Mouse (Mus musculus): ENCODE measurements around the gene Mpz. TPM values are rescaled to one million over a fixed set of nuclear protein-coding genes. Genes with fewer than 3 reads are reported as not detected.

Mpz gene
- polyA plus RNA-seq, 1 experiment from 2014 or later = not detected

DNA sequence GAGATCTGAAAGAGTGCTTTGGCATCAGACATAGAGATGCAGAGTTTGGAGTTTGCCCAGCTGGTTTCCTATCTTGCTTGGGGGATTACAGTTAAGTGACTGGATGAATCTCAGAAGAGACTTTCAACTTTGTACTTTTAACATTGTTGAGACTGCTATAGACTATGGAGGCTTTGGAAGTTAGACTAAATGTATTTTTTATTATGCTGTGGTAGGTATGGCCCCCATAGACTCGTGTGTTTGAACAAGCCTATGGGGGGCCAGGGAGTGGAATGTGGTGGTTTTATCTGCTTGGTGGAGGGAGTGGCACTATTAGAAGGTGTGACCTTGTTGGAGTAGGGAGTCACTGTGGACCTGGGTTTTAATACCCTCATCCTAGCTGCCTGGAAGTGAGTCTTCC, 49.0 kb downstream of the Mpz start:
- Histone ChIP-seq H3K27ac (replicated peaks) (no peak overlapping the region), H3K4me1 (replicated peaks) (peaks cover 7% of the 10 kb centered on the region; the same call in 1 of the 2 replicates), H3K36me3 (replicated peaks) (no peaks in the 10 kb centered on the region), H3K4me3 (replicated peaks) (no peak overlapping the region), H3K9ac (no peak overlapping the region), H3K9me3 (replicated peaks) (no peaks in the 10 kb centered on the region), H3K27me3 (peaks cover 48% of the 10 kb centered on the region), H3K4me2 (no peak overlapping the region)
- WGBS (ENCODE audit: insufficient replicate concordance) = 20% methylated on average over 1 of the region's 1 CpGs
- ATAC-seq (ENCODE audit: insufficient read depth) = no peak

DNA sequence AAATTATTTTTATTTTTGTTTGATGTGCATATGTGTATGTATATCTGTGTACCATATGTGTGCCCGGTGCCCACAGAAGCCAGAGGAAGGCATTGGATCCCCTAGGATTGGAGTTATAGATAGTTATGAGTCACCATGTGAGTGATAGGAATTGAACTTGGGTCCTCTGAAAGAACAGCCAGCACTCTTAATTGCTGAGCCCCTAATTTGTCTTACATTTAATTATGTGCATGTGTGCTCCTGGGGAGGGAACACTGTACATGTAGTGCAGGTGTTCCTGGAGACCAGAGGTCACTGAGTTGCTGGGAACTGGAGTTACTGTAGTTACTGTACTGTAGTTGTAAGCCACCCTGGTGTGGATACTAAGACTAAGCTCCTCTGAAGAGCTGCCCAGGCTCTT, 50.3 kb downstream of the Mpz start:
- Histone ChIP-seq H3K9me3 (replicated peaks) (no peaks in the 10 kb centered on the region), H3K4me1 (replicated peaks) (peaks cover 4% of the 10 kb centered on the region; the same call in 1 of the 2 replicates), H3K27me3 (peaks cover 35% of the 10 kb centered on the region), H3K36me3 (replicated peaks) (no peaks in the 10 kb centered on the region), H3K4me2 (no peak overlapping the region), H3K4me3 (replicated peaks) (no peak overlapping the region), H3K27ac (replicated peaks) (no peak overlapping the region), H3K9ac (no peak overlapping the region)
- ATAC-seq (ENCODE audit: insufficient read depth) = no peak
- 70% methylated on average over 1 of the region's 1 CpGs for WGBS (ENCODE audit: insufficient replicate concordance)

DNA sequence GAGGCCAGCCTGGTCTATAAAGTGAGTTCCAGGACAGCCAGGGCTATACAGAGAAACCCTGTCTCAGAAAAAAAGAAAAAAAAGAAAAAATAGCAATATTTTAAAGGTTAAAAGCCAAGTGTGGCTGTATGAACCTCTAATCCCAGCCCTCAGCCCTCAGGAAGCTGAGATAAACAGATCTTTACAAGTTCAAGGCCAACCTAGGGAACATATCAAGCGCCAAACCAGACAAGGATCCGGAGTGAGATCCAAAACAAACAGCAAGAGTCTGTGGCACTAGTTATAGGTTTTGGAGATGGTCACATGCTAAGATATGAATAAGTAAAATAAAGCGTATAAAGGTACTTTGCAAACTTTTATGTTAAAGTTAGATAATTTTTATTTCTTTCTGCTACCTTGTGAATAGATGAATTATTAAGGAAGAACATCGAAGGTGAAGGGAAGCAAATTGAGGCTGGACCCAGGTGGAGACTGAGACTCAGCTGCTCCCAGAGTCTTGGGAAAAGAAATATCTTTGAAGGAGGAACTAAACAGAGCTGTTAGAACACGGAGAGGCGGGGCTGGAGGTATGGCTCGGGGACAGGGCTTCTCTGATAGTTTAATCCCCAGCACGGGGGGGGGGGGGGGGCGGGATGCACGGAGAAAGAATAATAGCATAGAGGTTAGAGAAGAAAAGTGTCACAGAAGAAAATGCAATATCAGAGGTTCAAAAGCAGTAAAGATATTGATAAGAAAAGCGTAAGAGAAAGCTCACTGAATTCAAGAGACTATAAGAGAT, 53.1 kb downstream of the Mpz start:
- no peaks in the 10 kb centered on the region for H3K4me1 ChIP-seq (replicated peaks)
- H3K36me3 ChIP-seq (replicated peaks) = no peaks in the 10 kb centered on the region
- no peak overlapping the region for H3K4me2 ChIP-seq
- H3K9me3 ChIP-seq (replicated peaks) = no peaks in the 10 kb centered on the region
- H3K27ac ChIP-seq (replicated peaks) = peak overlapping the region; percentile 59
- peaks cover 7% of the 10 kb centered on the region for H3K27me3 ChIP-seq
- no peak overlapping the region for H3K4me3 ChIP-seq (replicated peaks)
- 34% methylated on average over 10 of the region's 11 CpGs for WGBS (ENCODE audit: insufficient replicate concordance)
- ATAC-seq (ENCODE audit: insufficient read depth) = peak; percentile 41
- no peak overlapping the region for H3K9ac ChIP-seq

DNA sequence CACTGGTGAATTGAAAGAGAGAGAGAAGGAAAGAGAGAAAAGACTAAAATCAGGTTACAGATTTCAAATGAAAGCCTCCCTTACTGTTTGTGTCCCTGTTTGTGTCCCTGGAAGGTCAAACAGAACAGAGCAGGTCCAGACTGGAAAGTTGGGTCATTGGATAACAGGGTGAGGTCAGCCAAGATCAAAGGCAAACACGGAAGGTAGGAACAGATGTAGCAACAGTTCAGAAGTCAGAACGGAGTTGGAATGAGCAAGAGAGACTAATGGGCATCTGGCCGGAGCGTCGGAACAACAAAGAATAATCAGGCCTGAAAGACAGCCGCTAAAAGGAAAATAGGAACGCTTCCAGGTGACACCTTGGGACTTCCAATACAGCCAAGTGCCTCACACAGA, 53.7 kb downstream of the Mpz start:
- no peaks in the 10 kb centered on the region for H3K9me3 ChIP-seq (replicated peaks)
- H3K27me3 ChIP-seq = peaks cover 1% of the 10 kb centered on the region
- WGBS (ENCODE audit: insufficient replicate concordance) = 60% methylated on average over 7 of the region's 7 CpGs
- H3K27ac ChIP-seq (replicated peaks) = peak overlapping the region; percentile 59; the same call in 1 of the 2 replicates
- H3K4me2 ChIP-seq = no peak overlapping the region
- no peaks in the 10 kb centered on the region for H3K36me3 ChIP-seq (replicated peaks)
- no peaks in the 10 kb centered on the region for H3K4me1 ChIP-seq (replicated peaks)
- H3K4me3 ChIP-seq (replicated peaks) = no peak overlapping the region
- peak; percentile 85 for ATAC-seq (ENCODE audit: insufficient read depth)
- H3K9ac ChIP-seq = no peak overlapping the region

DNA sequence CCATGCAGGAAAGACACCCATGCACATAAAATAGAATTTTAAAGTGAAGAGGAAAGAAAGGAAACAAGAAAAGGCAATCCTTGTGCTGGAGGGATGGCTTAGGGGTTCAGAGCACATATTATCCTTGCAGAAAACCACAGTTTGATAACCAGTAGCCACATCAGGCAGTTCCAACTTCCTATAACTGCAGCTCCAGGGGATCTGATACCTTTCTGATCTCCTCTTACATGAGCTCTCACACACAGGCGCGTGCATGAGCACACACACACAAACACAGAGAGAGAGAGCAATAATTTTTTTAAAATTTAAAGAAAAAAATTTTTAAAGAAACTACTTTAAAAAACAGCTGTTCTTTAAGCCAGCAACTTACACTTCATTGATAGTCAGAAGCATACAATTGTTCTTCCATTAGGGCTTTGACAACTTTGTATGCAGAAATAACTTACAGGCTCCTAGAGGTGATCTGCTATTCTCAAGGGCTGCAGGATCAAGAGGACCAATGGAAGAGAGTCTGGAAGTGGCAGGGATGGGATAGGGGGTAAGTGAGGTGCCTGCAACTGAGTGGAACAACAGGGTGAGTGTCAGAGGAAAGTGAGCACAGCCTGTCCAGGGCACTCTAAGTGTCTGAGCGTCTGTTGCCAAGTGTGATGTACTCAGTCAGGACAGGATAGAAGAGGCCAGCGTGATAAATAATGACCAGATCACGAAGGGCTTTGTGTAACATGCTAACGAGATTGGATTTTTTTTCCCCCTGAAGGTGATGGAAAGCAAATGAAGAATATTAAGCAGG, 55.4 kb downstream of the Mpz start:
- no peaks in the 10 kb centered on the region for H3K36me3 ChIP-seq (replicated peaks)
- ATAC-seq (ENCODE audit: insufficient read depth) = no peak
- H3K4me1 ChIP-seq (replicated peaks) = no peaks in the 10 kb centered on the region
- no peak overlapping the region for H3K9ac ChIP-seq
- no peak overlapping the region for H3K27ac ChIP-seq (replicated peaks)
- no peak overlapping the region for H3K4me2 ChIP-seq
- WGBS (ENCODE audit: insufficient replicate concordance) = 46% methylated on average over 6 of the region's 6 CpGs
- no peaks in the 10 kb centered on the region for H3K9me3 ChIP-seq (replicated peaks)
- no peak overlapping the region for H3K4me3 ChIP-seq (replicated peaks)
- H3K27me3 ChIP-seq = peaks cover 12% of the 10 kb centered on the region; the same call in 1 of the 2 replicates

DNA sequence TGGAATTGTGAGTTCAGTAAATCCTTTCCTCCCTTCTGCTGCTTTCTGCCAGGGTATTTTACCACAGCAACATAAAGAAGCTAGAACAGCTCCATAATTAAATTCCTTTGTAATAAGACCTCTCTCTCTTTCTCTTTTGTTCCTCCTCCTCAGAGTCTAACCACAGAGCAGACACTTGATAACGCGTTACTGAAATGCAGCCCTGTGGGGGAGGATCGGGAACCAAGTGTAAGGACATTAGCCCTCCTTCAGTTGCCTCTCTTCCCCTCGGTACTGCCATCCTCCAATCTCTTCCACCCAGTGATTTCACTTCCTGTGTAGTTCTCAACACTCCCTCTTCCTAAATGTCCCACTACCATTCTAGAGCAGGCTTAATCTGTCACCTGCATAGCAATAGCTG, 58.9 kb downstream of the Mpz start:
- no peak for ATAC-seq (ENCODE audit: insufficient read depth)
- WGBS (ENCODE audit: insufficient replicate concordance) = 4% methylated on average over 4 of the region's 4 CpGs
- Histone ChIP-seq H3K4me1 (replicated peaks) (peaks cover 6% of the 10 kb centered on the region; the same call in 1 of the 2 replicates), H3K4me3 (replicated peaks) (no peak overlapping the region), H3K27me3 (peaks cover 22% of the 10 kb centered on the region), H3K4me2 (no peak overlapping the region), H3K27ac (replicated peaks) (no peak overlapping the region), H3K36me3 (replicated peaks) (no peaks in the 10 kb centered on the region), H3K9me3 (replicated peaks) (no peaks in the 10 kb centered on the region), H3K9ac (no peak overlapping the region)

Other genes with a start within 250 kb of the Mpz start
- 0.07 TPM in 1 of 2 replicates, not detected in the other for gene Fcrlb, start 237.8 kb upstream of the Mpz start, polyA plus RNA-seq (2015; fragmentation: Nextera tagmentation; extraction: Ambion mirVana)
- 0.46 and 0.48 TPM in 2 replicates for gene Fcrla, start 223.1 kb upstream of the Mpz start, polyA plus RNA-seq (2015; fragmentation: Nextera tagmentation; extraction: Ambion mirVana)
- gene Fcgr2b, start 174.2 kb upstream of the Mpz start, polyA plus RNA-seq (2015; fragmentation: Nextera tagmentation; extraction: Ambion mirVana) = 4.8 and 5.7 TPM in 2 replicates
- gene Fcgr4, start 131.8 kb upstream of the Mpz start, polyA plus RNA-seq (2015; fragmentation: Nextera tagmentation; extraction: Ambion mirVana) = 3.9 and 4.2 TPM in 2 replicates
- 27.2 and 28.0 TPM in 2 replicates for gene Fcgr3, start 85.8 kb upstream of the Mpz start, polyA plus RNA-seq (2015; fragmentation: Nextera tagmentation; extraction: Ambion mirVana)
- gene Cfap126, start 36.8 kb upstream of the Mpz start, polyA plus RNA-seq (2015; fragmentation: Nextera tagmentation; extraction: Ambion mirVana) = 1.7 and 2.6 TPM in 2 replicates
- 149 and 158 TPM in 2 replicates for gene Sdhc, start 108 bp upstream of the Mpz start, polyA plus RNA-seq (2015; fragmentation: Nextera tagmentation; extraction: Ambion mirVana)
- 1.7 and 2.1 TPM in 2 replicates for gene Pcp4l1, start 45.6 kb downstream of the Mpz start, polyA plus RNA-seq (2015; fragmentation: Nextera tagmentation; extraction: Ambion mirVana)
- 1.1 and 1.5 TPM in 2 replicates for gene Nr1i3, start 63.3 kb downstream of the Mpz start, polyA plus RNA-seq (2015; fragmentation: Nextera tagmentation; extraction: Ambion mirVana)
- gene Tomm40l, start 71.8 kb downstream of the Mpz start, polyA plus RNA-seq (2015; fragmentation: Nextera tagmentation; extraction: Ambion mirVana) = 15.8 and 16.2 TPM in 2 replicates
- 6,467 and 6,641 TPM in 2 replicates for gene Apoa2, start 74.3 kb downstream of the Mpz start, polyA plus RNA-seq (2015; fragmentation: Nextera tagmentation; extraction: Ambion mirVana)
- 115 and 118 TPM in 2 replicates for gene Fcer1g, start 83.7 kb downstream of the Mpz start, polyA plus RNA-seq (2015; fragmentation: Nextera tagmentation; extraction: Ambion mirVana)
- 0.58 and 0.60 TPM in 2 replicates for gene Adamts4, start 99.7 kb downstream of the Mpz start, polyA plus RNA-seq (2015; fragmentation: Nextera tagmentation; extraction: Ambion mirVana)
- 137 and 144 TPM in 2 replicates for gene Ndufs2, start 100.7 kb downstream of the Mpz start, polyA plus RNA-seq (2015; fragmentation: Nextera tagmentation; extraction: Ambion mirVana)
- 21.9 and 23.5 TPM in 2 replicates for gene B4galt3, start 119.6 kb downstream of the Mpz start, polyA plus RNA-seq (2015; fragmentation: Nextera tagmentation; extraction: Ambion mirVana)
- 214 and 226 TPM in 2 replicates for gene Ppox, start 130.5 kb downstream of the Mpz start, polyA plus RNA-seq (2015; fragmentation: Nextera tagmentation; extraction: Ambion mirVana)
- 24.9 and 28.5 TPM in 2 replicates for gene Usp21, start 137.3 kb downstream of the Mpz start, polyA plus RNA-seq (2015; fragmentation: Nextera tagmentation; extraction: Ambion mirVana)
- 40.6 and 41.4 TPM in 2 replicates for gene Ufc1, start 144.3 kb downstream of the Mpz start, polyA plus RNA-seq (2015; fragmentation: Nextera tagmentation; extraction: Ambion mirVana)
- 18.6 and 20.1 TPM in 2 replicates for gene Dedd, start 178.4 kb downstream of the Mpz start, polyA plus RNA-seq (2015; fragmentation: Nextera tagmentation; extraction: Ambion mirVana)
- 33.1 and 39.1 TPM in 2 replicates for gene Nit1, start 194.9 kb downstream of the Mpz start, polyA plus RNA-seq (2015; fragmentation: Nextera tagmentation; extraction: Ambion mirVana)
- 32.8 and 37.5 TPM in 2 replicates for gene Pfdn2, start 195.0 kb downstream of the Mpz start, polyA plus RNA-seq (2015; fragmentation: Nextera tagmentation; extraction: Ambion mirVana)
- gene Klhdc9, start 210.1 kb downstream of the Mpz start, polyA plus RNA-seq (2015; fragmentation: Nextera tagmentation; extraction: Ambion mirVana) = 0.21 and 0.33 TPM in 2 replicates
- 0.07 and 0.18 TPM in 2 replicates for gene Nectin4, start 219.4 kb downstream of the Mpz start, polyA plus RNA-seq (2015; fragmentation: Nextera tagmentation; extraction: Ambion mirVana)
- 5.0 and 5.3 TPM in 2 replicates for gene Arhgap30, start 238.2 kb downstream of the Mpz start, polyA plus RNA-seq (2015; fragmentation: Nextera tagmentation; extraction: Ambion mirVana)

Measured in liver, embryonic 15.5 days (tissue).